Mouse (Mus musculus): ENCODE measurements around the gene Elovl1. TPM values are rescaled to one million over a fixed set of nuclear protein-coding genes. Genes with fewer than 3 reads are reported as not detected.
A peak's percentile ranks its signal among the peaks of the same experiment; 100 is the strongest.

The Elovl1 gene
- polyA plus RNA-seq, 1 experiment: 148 TPM

GRCm38 (mm10) chr4:118427415-118427767 lies 502 bp upstream of the Elovl1 start:
- TF ChIP-seq FLI1 (IDR thresholded peaks at IDR 0.05; ENCODE audit: low read length): no peak
- TF ChIP-seq GATA1 (IDR thresholded peaks at IDR 0.05; ENCODE audit: borderline replicate concordance, low read length): no peak
- peaks cover 63% of the 10 kb centered on the region for H3K36me3 ChIP-seq (replicated peaks; ENCODE audit: low read length)
- H3K4me1 ChIP-seq: peaks cover 76% of the 10 kb centered on the region
- H3K4me3 ChIP-seq (replicated peaks): peak overlapping the region; percentile 98
- H3K27me3 ChIP-seq (replicated peaks): no peaks in the 10 kb centered on the region
- H3K9me3 ChIP-seq: no peaks in the 10 kb centered on the region

GRCm38 (mm10) chr4:118428531-118429214 lies 780 bp downstream of the Elovl1 start:
- H3K9me3 ChIP-seq: no peaks in the 10 kb centered on the region
- peak overlapping the region; percentile 98 for H3K4me3 ChIP-seq (replicated peaks)
- no peak for TF ChIP-seq FLI1 (IDR thresholded peaks at IDR 0.05; ENCODE audit: low read length)
- no peak; the same call in 2 of the 3 replicates for TF ChIP-seq GATA1 (IDR thresholded peaks at IDR 0.05; ENCODE audit: borderline replicate concordance, low read length)
- H3K36me3 ChIP-seq (replicated peaks; ENCODE audit: low read length): peaks cover 66% of the 10 kb centered on the region
- H3K4me1 ChIP-seq: peaks cover 84% of the 10 kb centered on the region
- H3K27me3 ChIP-seq (replicated peaks): no peaks in the 10 kb centered on the region

GRCm38 (mm10) chr4:118429215-118429895 lies 1.5 kb downstream of the Elovl1 start:
- Histone ChIP-seq H3K4me1 (peaks cover 84% of the 10 kb centered on the region), H3K27me3 (replicated peaks) (no peaks in the 10 kb centered on the region), H3K9me3 (no peaks in the 10 kb centered on the region), H3K4me3 (replicated peaks) (peak overlapping the region; percentile 98), H3K36me3 (replicated peaks; ENCODE audit: low read length) (peaks cover 66% of the 10 kb centered on the region)
- TF ChIP-seq GATA1 (IDR thresholded peaks at IDR 0.05; ENCODE audit: borderline replicate concordance, low read length) (no peak), FLI1 (IDR thresholded peaks at IDR 0.05; ENCODE audit: low read length) (no peak)

- Histone ChIP-seq H3K27me3 (replicated peaks) (no peaks in the 10 kb centered on the region), H3K9me3 (no peaks in the 10 kb centered on the region), H3K4me1 (peaks cover 87% of the 10 kb centered on the region), H3K4me3 (replicated peaks) (no peak overlapping the region), H3K36me3 (replicated peaks; ENCODE audit: low read length) (peaks cover 69% of the 10 kb centered on the region)
- no peak for TF ChIP-seq FLI1 (IDR thresholded peaks at IDR 0.05; ENCODE audit: low read length)
- TF ChIP-seq GATA1 (IDR thresholded peaks at IDR 0.05; ENCODE audit: borderline replicate concordance, low read length): no peak
Measured at GRCm38 (mm10) chr4:118432332-118432731, 4.4 kb downstream of the Elovl1 start.

- peak; percentile 36; the same call in 1 of the 2 replicates for TF ChIP-seq FLI1 (IDR thresholded peaks at IDR 0.05; ENCODE audit: low read length)
- TF ChIP-seq GATA1 (IDR thresholded peaks at IDR 0.05; ENCODE audit: borderline replicate concordance, low read length): no peak
- Histone ChIP-seq H3K27me3 (replicated peaks) (no peaks in the 10 kb centered on the region), H3K4me1 (peaks cover 80% of the 10 kb centered on the region), H3K4me3 (replicated peaks) (peak within 1 kb of the TSS; percentile 97), H3K9me3 (no peaks in the 10 kb centered on the region), H3K36me3 (replicated peaks; ENCODE audit: low read length) (peaks cover 46% of the 10 kb centered on the region)
Measured at GRCm38 (mm10) chr4:118436820-118437603, 9.1 kb downstream of the Elovl1 start, which contains the start of gene Cdc20. Cdc20 (minus strand) TSS chr4:118437352.

- peak overlapping the region; percentile 97 for H3K4me3 ChIP-seq (replicated peaks)
Measured at GRCm38 (mm10) chr4:118437829-118438253, 9.9 kb downstream of the Elovl1 start.

GRCm38 (mm10) chr4:118445088-118445487 lies 17.2 kb downstream of the Elovl1 start:
- no peak for TF ChIP-seq FLI1 (IDR thresholded peaks at IDR 0.05; ENCODE audit: low read length)
- no peak for TF ChIP-seq GATA1 (IDR thresholded peaks at IDR 0.05; ENCODE audit: borderline replicate concordance, low read length)
- Histone ChIP-seq H3K9me3 (no peaks in the 10 kb centered on the region), H3K27me3 (replicated peaks) (no peaks in the 10 kb centered on the region), H3K4me3 (replicated peaks) (no peak overlapping the region), H3K36me3 (replicated peaks; ENCODE audit: low read length) (peaks cover 87% of the 10 kb centered on the region), H3K4me1 (peaks cover 81% of the 10 kb centered on the region)

More at GRCm38 (mm10) chr4:118437829-118438253, 9.9 kb downstream of the Elovl1 start:
- TF ChIP-seq FLI1 (IDR thresholded peaks at IDR 0.05; ENCODE audit: low read length): no peak
- no peak for TF ChIP-seq GATA1 (IDR thresholded peaks at IDR 0.05; ENCODE audit: borderline replicate concordance, low read length)
- Histone ChIP-seq H3K4me1 (peaks cover 82% of the 10 kb centered on the region), H3K27me3 (replicated peaks) (no peaks in the 10 kb centered on the region), H3K9me3 (no peaks in the 10 kb centered on the region), H3K36me3 (replicated peaks; ENCODE audit: low read length) (peaks cover 46% of the 10 kb centered on the region)

GRCm38 (mm10) chr4:118445781-118446414 lies 18.0 kb downstream of the Elovl1 start:
- TF ChIP-seq FLI1 (IDR thresholded peaks at IDR 0.05; ENCODE audit: low read length) (no peak), GATA1 (IDR thresholded peaks at IDR 0.05; ENCODE audit: borderline replicate concordance, low read length) (no peak)
- Histone ChIP-seq H3K4me3 (replicated peaks) (no peak overlapping the region), H3K9me3 (no peaks in the 10 kb centered on the region), H3K27me3 (replicated peaks) (no peaks in the 10 kb centered on the region), H3K36me3 (replicated peaks; ENCODE audit: low read length) (peaks cover 95% of the 10 kb centered on the region), H3K4me1 (peaks cover 81% of the 10 kb centered on the region)

GRCm38 (mm10) chr4:118446415-118447153 lies 18.7 kb downstream of the Elovl1 start:
- no peak overlapping the region for H3K4me3 ChIP-seq (replicated peaks)
- peaks cover 95% of the 10 kb centered on the region for H3K36me3 ChIP-seq (replicated peaks; ENCODE audit: low read length)
- peaks cover 78% of the 10 kb centered on the region for H3K4me1 ChIP-seq
- no peaks in the 10 kb centered on the region for H3K9me3 ChIP-seq
- no peak for TF ChIP-seq FLI1 (IDR thresholded peaks at IDR 0.05; ENCODE audit: low read length)
- no peak for TF ChIP-seq GATA1 (IDR thresholded peaks at IDR 0.05; ENCODE audit: borderline replicate concordance, low read length)
- no peaks in the 10 kb centered on the region for H3K27me3 ChIP-seq (replicated peaks)
